Mouse (Mus musculus) stomach, embryonic 14.5 days (tissue): ENCODE results near the gene Myo10. TPM values are rescaled to one million over a fixed set of nuclear protein-coding genes. Genes with fewer than 3 reads are reported as not detected.

Source experiments
- ATAC-seq: fragments of 200-750 bp; cut with Nextera tagmentation; 2 replicates; pipeline ENCODE4 v1.8.0; 2017; ENCODE audit warnings: low read depth, moderate TSS enrichment; ENCODE audit not compliant: insufficient number of reproducible peaks, insufficient read depth, low FRiP score
- H3K27ac ChIP-seq: fragments of 300-500 bp; sonication (generic); 2 replicates; pipeline ENCODE4 v1.5.1; 2014; ENCODE audit warnings: mild to moderate bottlenecking, low read length, moderate library complexity, mixed read lengths
- H3K27me3 ChIP-seq: fragments of 300-500 bp; sonication (generic); 2 replicates; pipeline ENCODE4 v1.6.1; 2014; ENCODE audit warnings: low read length, control low read depth, mixed read lengths; ENCODE audit not compliant: control insufficient read depth, insufficient read depth
- H3K36me3 ChIP-seq: fragments of 300-500 bp; sonication (generic); 2 replicates; pipeline ENCODE4 v1.6.1; 2014; ENCODE audit warnings: mild to moderate bottlenecking, control low read depth, low read length, moderate library complexity, mixed read lengths; ENCODE audit not compliant: control insufficient read depth, insufficient read depth
- H3K4me1 ChIP-seq: fragments of 300-500 bp; sonication (generic); 2 replicates; pipeline ENCODE4 v1.6.1; 2014; ENCODE audit warnings: low read length, control low read depth, mixed read lengths; ENCODE audit not compliant: control insufficient read depth, insufficient read depth
- H3K4me2 ChIP-seq: fragments of 300-500 bp; sonication (generic); replicated peaks from 2 replicates; pipeline ENCODE4 v1.6.1; 2014; ENCODE audit warnings: low read depth, low read length, control low read depth
- H3K4me3 ChIP-seq: fragments of 300-500 bp; sonication (generic); 2 replicates; pipeline ENCODE4 v1.5.1; 2014; ENCODE audit warnings: low read depth, low read length, control low read depth
- H3K9ac ChIP-seq: fragments of 300-500 bp; sonication (generic); replicated peaks from 2 replicates; pipeline ENCODE4 v1.6.1; 2014; ENCODE audit warnings: low read depth, mild to moderate bottlenecking, control low read depth, low read length, moderate library complexity, mixed read lengths
- H3K9me3 ChIP-seq: fragments of 300-500 bp; sonication (generic); 2 replicates; pipeline ENCODE4 v1.6.1; 2016; ENCODE audit warnings: low read depth, low read length, control low read depth; ENCODE audit not compliant: control insufficient read depth
- WGBS: fragments of 180-500 bp; shearing (Covaris S2); extraction: QIAGEN DNeasy Blood & Tissue Kit; methylation state at CpG from one replicate; pipeline ENCODE4 v1.1.7; 2014; 5-methylcytosine and 5-hydroxymethylcytosine counted together
- polyA plus RNA-seq: library from polyadenylated mRNA; unstranded; fragments of >200 nt; fragmentation: Nextera tagmentation; extraction: Ambion mirVana; gene quantifications from 2 replicates; pipeline ENCODE4 v1.2.1, GENCODE M21; 2014

Gene Myo10
- polyA plus RNA-seq, 1 experiment from 2014 or later, result 48.0 TPM

GRCm38 (mm10) chr15:25621351-25622199, 750 bp upstream of the Myo10 start:
- Histone ChIP-seq H3K4me3 (peak overlapping the region; percentile 90), H3K4me2 (peak overlapping the region; percentile 51), H3K4me1 (peaks cover 13% of the 10 kb centered on the region; the same call in 1 of the 2 replicates), H3K27ac (no peak overlapping the region; the same call in 1 of the 2 replicates), H3K36me3 (no peaks in the 10 kb centered on the region), H3K27me3 (no peaks in the 10 kb centered on the region), H3K9me3 (no peaks in the 10 kb centered on the region), H3K9ac (no peak overlapping the region)
- 7% methylated on average over 20 of the region's 20 CpGs for WGBS
- ATAC-seq, result no peak

- Histone ChIP-seq H3K4me1 (peaks cover 19% of the 10 kb centered on the region; the same call in 1 of the 2 replicates), H3K4me3 (peak overlapping the region; percentile 90), H3K27ac (peak overlapping the region; percentile 93), H3K9me3 (no peaks in the 10 kb centered on the region), H3K27me3 (no peaks in the 10 kb centered on the region), H3K36me3 (no peaks in the 10 kb centered on the region), H3K9ac (peak overlapping the region; percentile 85), H3K4me2 (peak overlapping the region; percentile 73)
- no peak for ATAC-seq
- WGBS, result under 1% methylated on average over 61 of the region's 61 CpGs
These were observed 644 bp downstream of the Myo10 start for GRCm38 (mm10) chr15:25622867-25623471.

GRCm38 (mm10) chr15:25623556-25624180, 1.3 kb downstream of the Myo10 start:
- Histone ChIP-seq H3K36me3 (no peaks in the 10 kb centered on the region), H3K4me3 (peak overlapping the region; percentile 90), H3K4me1 (peaks cover 19% of the 10 kb centered on the region; the same call in 1 of the 2 replicates), H3K27me3 (no peaks in the 10 kb centered on the region), H3K9ac (peak overlapping the region; percentile 85), H3K9me3 (no peaks in the 10 kb centered on the region), H3K4me2 (peak overlapping the region; percentile 73), H3K27ac (peak overlapping the region; percentile 93; the same call in 1 of the 2 replicates)
- no peak for ATAC-seq
- 3% methylated on average over 9 of the region's 9 CpGs for whole genome bisulfite sequencing

DNA sequence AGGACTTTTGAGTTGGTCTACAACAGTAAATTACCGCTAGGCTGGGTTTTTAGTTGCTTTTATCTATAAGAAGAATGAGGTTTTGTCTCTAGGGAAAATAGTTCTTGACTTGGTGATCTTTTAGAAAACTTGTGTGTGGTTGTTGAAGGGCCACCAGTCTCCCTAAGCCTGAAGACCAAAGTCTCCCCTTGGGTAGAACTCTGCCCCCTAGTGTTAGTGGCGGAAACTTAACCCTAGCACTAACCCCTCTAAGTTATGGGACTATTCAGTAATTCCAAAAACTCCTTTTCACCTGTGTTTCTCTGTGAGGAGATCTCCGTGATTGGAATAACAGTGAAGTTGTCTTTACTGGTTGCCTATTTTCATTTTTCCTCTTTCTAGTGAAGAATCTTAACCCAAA, 1.9 kb downstream of the Myo10 start:
- Histone ChIP-seq H3K36me3 (no peaks in the 10 kb centered on the region), H3K9ac (no peak overlapping the region; the same call in 1 of the 2 replicates), H3K27ac (no peak overlapping the region), H3K4me3 (peak overlapping the region; percentile 90), H3K9me3 (no peaks in the 10 kb centered on the region), H3K27me3 (no peaks in the 10 kb centered on the region), H3K4me1 (peaks cover 19% of the 10 kb centered on the region; the same call in 1 of the 2 replicates), H3K4me2 (peak overlapping the region; percentile 73)
- WGBS, result 51% methylated on average over 3 of the region's 3 CpGs
- no peak for ATAC-seq

DNA sequence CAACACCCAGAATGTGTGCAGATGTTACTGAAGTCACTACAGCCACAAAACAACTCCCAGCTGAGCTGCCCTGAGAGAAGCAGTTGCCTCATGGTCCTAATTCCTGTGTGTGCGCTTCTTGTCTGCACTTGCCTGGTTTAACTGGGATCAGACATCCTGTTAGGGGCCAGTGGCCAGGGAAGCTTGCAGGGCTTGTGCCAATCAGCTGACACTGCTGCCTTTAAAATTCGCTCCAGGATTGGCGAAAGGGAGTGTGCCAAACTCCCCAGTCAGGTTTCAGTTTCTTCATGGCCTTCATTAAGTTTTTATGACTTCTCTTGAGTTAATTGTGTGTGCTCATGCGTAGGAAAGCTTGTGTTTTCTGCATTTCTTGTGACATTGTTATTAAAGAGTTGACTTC, 3.1 kb downstream of the Myo10 start:
- Histone ChIP-seq H3K4me1 (peaks cover 19% of the 10 kb centered on the region; the same call in 1 of the 2 replicates), H3K4me3 (no peak overlapping the region), H3K36me3 (no peaks in the 10 kb centered on the region), H3K9ac (no peak overlapping the region), H3K9me3 (no peaks in the 10 kb centered on the region), H3K27ac (peak overlapping the region; percentile 48; the same call in 1 of the 2 replicates), H3K27me3 (no peaks in the 10 kb centered on the region), H3K4me2 (peak overlapping the region; percentile 73)
- ATAC-seq, result no peak
- WGBS, result 65% methylated on average over 4 of the region's 4 CpGs

GRCm38 (mm10) chr15:25627012-25627411, 4.7 kb downstream of the Myo10 start:
- 64% methylated on average over 7 of the region's 7 CpGs for WGBS
- Histone ChIP-seq H3K4me2 (no peak overlapping the region), H3K4me1 (peaks cover 25% of the 10 kb centered on the region), H3K27me3 (no peaks in the 10 kb centered on the region), H3K4me3 (no peak overlapping the region), H3K36me3 (no peaks in the 10 kb centered on the region), H3K9me3 (no peaks in the 10 kb centered on the region), H3K27ac (no peak overlapping the region), H3K9ac (no peak overlapping the region)
- no peak for ATAC-seq

DNA sequence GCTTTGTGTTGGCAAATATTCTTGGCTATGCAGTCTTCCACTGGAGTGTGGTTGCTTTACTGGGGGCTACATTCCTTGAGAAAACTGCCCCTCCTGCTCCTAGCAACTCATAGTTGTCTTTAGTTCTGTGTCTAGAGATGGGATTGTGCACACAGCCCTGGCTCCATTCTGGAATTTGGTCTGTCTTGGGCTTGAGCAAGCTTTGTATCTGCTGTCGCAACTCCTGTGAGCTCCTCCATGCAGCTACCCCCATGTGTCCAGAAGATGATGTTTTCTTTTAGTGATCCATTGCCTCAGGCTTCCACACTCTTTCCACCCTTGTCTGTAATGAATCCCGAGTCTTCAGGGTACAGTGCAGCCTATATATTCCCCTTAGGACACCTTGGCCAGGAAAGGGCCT, 5.9 kb downstream of the Myo10 start:
- Histone ChIP-seq H3K4me1 (peaks cover 31% of the 10 kb centered on the region), H3K27ac (no peak overlapping the region)

GRCm38 (mm10) chr15:25630716-25631115, 8.4 kb downstream of the Myo10 start:
- Histone ChIP-seq H3K36me3 (no peaks in the 10 kb centered on the region), H3K4me2 (no peak overlapping the region), H3K27ac (no peak overlapping the region), H3K4me3 (no peak overlapping the region), H3K9ac (no peak overlapping the region), H3K9me3 (no peaks in the 10 kb centered on the region), H3K4me1 (peaks cover 30% of the 10 kb centered on the region), H3K27me3 (no peaks in the 10 kb centered on the region)
- no peak for ATAC-seq
- 66% methylated on average over 9 of the region's 9 CpGs for WGBS

More for the DNA sequence above, 5.9 kb downstream of the Myo10 start:
- Histone ChIP-seq H3K9me3 (no peaks in the 10 kb centered on the region), H3K36me3 (no peaks in the 10 kb centered on the region), H3K4me2 (no peak overlapping the region), H3K9ac (no peak overlapping the region), H3K27me3 (no peaks in the 10 kb centered on the region), H3K4me3 (no peak overlapping the region)
- 91% methylated on average over 2 of the region's 2 CpGs for WGBS
- ATAC-seq, result no peak
